Mouse (Mus musculus): ENCODE data around the gene Gm17349.

Gene Gm17349

DNA sequence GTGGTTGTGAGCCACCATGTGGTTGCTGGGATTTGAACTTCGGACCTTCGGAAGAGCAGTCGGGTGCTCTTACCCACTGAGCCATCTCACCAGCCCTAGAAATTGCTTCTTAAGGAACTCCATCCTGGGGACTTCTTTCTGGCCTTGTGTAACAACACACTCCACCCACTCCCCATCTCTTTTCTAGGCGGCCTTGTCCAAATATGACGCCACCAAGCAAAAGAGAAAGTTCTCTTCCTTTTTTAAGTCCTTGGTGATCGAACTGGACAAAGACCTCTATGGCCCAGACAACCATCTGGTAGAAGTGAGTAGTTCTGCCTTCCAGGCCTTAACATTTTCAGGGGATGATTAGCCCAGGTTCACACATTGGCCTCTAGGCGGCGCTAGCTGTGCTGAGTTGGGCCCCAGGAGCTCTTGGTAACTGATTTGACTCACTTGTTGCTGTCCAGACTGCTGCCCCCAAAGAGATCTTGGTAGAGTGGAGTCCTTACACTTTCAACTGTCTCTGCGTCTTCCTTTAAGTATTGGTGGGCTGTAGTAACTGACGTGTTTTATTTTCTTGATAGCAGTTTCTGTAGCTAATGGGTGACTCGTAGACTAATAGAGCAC lies at the start of gene Gm17349:
TSS of gene Gm17349 (minus strand) at position 51 of the 609 bp plus-strand sequence.
- in situ Hi-C loops (cut with MboI, MseI), result no loop called here

DNA sequence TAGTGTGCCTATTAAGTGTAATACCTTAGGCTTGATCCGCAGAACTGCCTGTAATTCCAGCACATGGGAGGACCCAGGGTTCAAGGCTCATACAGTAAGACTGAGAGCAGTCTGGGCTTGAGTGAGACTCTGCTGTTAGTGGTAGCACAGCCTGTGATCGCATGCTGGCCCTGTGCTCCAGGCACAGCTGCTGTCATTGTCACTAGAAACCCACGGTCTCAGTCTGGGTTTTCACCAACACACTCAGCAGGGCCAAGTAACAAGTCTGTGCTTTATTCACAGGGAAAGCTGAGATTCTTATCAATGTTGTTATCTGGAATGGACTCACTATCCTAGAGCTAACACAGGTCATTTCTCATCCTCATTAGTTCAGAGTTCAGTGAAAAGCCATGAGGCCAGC lies 48.9 kb upstream of the Gm17349 start:
- in situ Hi-C loops (cut with MboI, MseI), result loop anchor here (25.0 kb wide), 1 partner anchor 892 kb away; the partner anchor contains the start of gene Kmt2d

DNA sequence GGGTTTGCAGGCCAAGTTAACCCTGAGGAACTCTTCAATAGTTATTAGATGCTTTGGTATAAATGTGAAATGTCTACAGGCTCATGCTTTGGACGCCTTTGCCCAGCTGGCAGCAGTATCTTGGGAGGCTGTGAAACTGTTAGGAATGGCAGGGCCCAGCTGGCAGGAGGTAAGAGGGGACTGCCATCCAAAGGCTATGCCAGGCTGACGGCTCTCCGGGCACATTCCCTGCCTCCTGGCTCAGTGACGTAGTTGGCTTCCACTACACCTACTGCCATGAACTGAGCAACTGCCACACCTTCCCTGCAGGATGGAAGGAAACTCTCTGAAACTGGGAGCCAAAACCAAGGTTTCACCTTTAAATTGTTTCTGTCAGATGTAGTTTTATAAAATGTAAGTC lies 34.9 kb upstream of the Gm17349 start:
- in situ Hi-C loops (cut with MboI, MseI), result no loop called here

DNA sequence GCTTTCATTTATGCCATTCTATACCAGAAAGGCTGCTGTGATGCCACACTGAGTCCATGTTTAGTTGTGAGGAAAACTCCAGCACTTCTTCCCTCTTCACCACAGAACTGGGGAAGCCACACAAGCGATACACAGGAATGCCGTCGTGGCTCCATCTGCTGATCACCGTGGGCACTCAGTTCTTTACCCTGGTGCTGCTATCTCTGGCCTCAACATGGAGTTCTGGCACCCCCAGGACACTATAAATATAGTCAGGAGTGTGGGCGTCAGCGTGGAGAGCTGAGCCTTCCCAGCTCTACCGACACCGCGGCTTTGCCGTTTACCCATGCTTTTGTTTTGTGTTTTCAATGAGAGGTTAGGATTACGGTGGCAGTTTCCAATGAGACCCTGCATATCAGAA lies 31.4 kb upstream of the Gm17349 start:
- in situ Hi-C loops (cut with MboI, MseI), result no loop called here

DNA sequence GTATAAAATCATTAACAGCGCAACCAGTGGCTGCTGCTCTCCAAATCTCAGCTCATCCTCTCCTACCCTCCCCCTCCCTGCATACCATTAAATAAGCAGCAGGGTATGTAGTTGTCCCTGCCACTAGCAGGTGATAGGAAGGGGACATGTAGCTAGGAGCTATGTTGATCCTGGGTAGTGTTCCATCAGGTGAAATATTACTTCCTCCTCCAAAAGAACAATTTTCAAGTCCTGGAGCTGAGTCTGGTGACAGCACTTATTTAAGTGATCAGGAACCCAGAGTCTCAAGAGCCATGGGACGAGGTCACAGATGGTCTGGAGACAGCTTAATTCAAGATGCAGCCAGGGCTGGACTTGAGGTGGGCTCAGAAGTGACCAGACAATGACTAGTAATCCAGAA lies 30.3 kb upstream of the Gm17349 start:
- in situ Hi-C loops (cut with MboI, MseI), result no loop called here

DNA sequence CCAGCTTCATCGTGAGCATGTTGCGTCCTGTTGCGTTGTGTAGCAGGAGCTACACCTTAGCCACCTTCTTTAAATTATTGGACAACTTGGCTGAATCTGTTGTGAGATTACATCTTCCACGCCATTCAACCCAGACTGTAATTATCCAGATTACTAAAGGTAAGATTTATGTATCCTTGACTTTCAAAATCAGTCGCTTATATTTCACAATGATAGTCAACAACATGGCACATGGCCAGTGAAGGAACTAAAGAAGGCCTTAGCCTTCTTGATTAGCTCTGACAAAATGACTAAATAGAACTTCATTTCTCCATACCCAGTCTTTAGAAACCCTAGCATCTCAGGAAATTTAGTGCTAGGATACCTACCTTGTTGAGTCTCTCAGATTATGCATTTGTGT lies 27.9 kb upstream of the Gm17349 start:
- in situ Hi-C loops (cut with MboI, MseI), result no loop called here

DNA sequence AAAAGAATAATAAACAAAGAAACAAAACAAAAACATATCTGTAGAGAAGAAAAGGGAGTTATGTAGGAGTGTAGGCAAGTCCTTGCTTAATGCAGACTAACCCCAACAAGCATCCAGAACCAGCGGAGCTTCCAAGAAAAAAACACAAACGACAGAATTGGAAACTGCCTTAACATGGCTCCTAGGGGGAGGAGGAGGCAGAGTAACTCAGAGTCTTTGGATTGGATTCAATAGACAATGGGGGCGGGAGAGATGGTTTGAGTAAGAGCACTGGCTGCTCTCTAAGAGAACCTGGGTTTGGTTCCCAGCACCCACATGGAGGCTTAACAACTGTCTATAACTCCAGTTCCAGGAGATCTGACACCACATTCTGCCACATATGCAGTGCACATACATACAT lies 26.4 kb upstream of the Gm17349 start:
- in situ Hi-C loops (cut with MboI, MseI), result no loop called here

DNA sequence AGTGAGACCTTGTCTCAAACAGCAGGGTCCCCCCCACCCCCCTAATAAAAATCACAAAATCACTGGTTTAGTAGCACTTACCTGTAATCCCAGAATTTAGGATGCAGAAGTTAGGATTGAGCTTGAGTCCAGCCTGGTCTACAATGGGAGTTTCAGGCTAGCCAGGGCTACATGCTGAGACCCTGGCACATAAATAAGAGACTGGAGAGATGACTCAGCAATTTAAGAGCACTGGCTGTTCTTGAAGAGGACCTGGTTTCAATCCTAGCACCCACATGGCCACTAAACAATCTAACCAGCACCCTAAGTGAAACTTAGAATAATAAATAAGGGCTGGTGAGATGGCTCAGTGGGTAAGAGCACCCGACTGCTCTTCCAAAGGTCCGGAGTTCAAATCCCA lies 25.9 kb upstream of the Gm17349 start:
- in situ Hi-C loops (cut with MboI, MseI), result no loop called here

DNA sequence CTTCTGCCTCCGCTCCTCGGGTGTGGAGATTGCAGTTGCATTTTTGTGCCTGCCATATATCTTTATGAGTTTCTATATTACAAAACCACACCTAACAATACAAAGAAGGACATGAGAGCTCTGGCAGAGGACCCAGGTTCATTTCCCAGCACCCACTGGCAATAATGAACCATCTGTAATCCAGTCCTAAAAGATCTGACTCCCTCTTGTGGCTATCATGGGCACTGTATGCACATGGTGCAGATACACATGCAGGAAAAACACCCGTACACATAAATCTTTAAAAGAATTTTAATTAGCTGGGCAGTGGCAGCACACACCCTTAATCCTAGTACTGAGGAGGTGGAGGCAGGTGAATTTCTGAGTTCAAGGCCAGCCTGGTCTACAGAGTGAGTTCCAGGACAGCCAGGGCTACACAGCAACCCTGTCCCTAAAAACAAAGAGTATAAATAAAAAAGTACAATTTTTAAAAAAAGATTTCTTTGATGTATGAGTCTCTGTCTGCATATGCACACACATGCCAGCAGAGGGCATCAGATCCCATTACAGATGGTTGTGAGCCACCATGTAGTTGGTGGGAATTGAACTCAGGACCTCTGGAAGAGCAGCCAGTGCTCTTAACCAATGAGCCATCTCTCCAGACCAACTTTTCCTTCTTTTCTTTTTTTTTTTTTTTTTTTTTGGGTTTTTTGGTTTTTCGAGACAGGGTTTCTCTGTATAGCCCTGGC lies 23.9 kb upstream of the Gm17349 start:
- in situ Hi-C loops (cut with MboI, MseI), result loop anchor here (5.0 to 10.0 kb wide), 2 partner anchors 43 to 176 kb away; partner anchors contain the start of gene Cers5

DNA sequence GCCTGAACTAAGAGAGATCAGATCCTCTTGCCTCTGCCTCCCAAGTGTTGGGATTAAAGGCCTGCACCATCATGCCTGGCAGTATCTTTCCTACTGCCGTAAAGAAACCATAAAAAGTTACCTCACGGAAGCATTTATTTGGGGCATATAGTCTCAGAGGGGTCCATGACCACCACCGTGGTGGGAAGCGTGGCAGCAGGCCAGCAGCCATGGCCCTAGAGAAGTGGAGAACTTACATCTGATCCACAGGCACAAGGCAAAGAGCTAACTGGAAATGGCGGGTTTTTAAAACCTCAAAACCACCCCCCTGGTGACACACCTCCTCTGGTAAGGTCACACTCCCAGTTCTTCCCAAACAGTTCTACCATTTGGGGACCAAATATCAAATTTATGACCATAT lies 22.9 kb upstream of the Gm17349 start:
- in situ Hi-C loops (cut with MboI, MseI), result loop anchor here (5.0 to 10.0 kb wide), 2 partner anchors 44 to 177 kb away; partner anchors contain the start of gene Cers5

DNA sequence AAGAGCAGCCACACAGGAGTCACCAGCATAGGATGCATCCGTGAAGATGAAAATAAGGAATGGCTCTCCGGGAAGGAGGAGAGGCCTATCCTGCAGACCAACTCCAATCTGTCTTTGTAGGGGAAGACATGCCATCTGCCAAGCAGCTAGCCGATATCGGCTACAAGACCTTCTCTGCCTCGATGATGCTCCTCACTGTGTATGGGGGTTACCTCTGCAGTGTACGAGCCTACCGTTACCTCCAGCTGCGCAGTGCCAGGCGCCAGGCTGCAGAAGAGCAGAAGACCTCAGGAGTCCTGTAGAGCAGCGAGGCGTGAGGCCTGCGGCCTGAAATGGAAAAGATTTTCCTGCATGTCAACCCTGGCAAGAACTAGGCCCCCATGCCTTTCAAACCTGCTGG lies 22.2 kb upstream of the Gm17349 start:
- in situ Hi-C loops (cut with MboI, MseI), result loop anchor here (5.0 to 10.0 kb wide), 2 partner anchors 45 to 177 kb away; partner anchors contain the start of gene Cers5

DNA sequence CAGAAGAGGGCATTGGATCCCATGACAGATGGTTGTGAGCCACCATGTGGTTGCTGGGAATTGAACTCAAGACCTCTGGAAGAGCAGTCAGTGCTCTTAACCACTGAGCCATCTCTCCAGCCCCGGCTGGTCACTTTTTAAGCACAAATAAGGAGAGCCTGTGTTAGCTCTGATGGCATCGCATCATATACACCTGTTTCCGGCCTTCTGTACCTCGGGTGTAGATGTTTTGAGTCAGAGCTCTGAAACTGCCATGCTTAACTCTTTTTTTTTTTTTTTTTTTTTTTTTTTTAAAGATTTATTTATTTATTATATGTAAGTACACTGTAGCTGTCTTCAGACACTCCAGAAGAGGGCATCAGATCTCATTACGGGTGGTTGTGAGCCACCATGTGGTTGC lies 21.7 kb upstream of the Gm17349 start:
- in situ Hi-C loops (cut with MboI, MseI), result loop anchor here (5.0 to 10.0 kb wide), 2 partner anchors 45 to 178 kb away; partner anchors contain the start of gene Cers5

DNA sequence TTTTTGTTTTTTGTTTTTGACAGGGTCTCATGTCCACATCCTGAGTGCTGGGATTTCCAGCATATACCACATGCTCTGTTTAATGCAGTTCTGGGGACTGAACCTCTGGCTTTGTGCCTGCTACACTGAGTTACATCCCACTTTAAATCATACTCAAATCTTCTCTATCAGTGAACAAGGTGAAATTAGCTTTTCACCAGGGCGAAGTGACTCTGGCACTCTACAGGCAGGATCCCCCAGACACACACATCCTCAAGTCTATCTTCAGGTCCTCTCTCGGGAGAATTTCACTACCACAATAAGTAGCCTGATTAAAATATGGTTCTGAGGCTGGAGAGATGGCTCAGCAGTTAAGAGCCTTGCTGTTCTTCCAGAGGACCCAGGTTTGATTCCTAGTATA lies 21.3 kb upstream of the Gm17349 start:
- in situ Hi-C loops (cut with MboI, MseI), result loop anchor here (5.0 to 10.0 kb wide), 2 partner anchors 46 to 178 kb away; partner anchors contain the start of gene Cers5

DNA sequence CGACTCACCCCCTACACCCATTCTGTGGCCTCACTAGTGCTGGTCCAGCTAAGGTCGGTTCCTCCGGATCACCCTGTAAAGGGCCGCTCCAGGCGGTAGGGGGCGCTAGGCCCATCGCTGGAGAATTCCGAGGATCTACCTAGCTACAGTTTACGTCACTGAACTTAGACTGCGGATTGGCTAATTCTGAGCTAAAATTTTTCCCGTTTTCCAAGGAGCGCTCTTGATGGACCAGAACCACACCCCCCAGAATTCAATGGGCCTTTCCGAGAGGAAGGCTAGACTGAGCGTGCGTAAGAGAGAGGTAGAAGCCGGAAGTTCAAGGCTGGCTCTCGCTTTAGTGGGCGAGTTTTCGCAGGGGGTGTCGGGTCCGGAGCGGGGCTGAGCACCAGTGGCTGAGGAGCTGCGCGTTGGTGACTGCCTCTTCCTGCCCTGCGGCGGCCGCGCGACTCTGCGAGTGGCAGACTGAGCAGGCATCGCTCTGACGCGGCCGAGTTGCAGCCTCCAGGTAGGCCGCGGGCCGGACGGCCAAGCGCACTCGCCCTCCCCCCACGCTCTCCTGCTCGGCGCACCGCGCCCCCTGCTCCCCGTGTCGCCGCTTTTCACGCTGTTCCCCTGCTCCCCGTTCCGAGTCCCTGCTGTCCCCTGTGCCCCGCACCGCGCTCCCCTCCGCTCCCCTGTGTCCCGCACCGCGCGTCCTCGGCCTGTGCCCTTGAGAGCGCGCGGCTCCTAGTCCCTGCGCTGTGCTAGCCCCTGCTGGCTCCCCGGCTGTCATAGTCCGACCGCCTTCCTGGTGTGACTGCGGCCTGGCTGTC lies 20.3 kb upstream of the Gm17349 start, which contains the start of gene Cox14:
TSS of gene Cox14 (plus strand) at position 278 of the 815 bp plus-strand sequence.
- in situ Hi-C loops (cut with MboI, MseI), result loop anchor here (5.0 to 10.0 kb wide), 2 partner anchors 47 to 179 kb away; partner anchors contain the start of gene Cers5

DNA sequence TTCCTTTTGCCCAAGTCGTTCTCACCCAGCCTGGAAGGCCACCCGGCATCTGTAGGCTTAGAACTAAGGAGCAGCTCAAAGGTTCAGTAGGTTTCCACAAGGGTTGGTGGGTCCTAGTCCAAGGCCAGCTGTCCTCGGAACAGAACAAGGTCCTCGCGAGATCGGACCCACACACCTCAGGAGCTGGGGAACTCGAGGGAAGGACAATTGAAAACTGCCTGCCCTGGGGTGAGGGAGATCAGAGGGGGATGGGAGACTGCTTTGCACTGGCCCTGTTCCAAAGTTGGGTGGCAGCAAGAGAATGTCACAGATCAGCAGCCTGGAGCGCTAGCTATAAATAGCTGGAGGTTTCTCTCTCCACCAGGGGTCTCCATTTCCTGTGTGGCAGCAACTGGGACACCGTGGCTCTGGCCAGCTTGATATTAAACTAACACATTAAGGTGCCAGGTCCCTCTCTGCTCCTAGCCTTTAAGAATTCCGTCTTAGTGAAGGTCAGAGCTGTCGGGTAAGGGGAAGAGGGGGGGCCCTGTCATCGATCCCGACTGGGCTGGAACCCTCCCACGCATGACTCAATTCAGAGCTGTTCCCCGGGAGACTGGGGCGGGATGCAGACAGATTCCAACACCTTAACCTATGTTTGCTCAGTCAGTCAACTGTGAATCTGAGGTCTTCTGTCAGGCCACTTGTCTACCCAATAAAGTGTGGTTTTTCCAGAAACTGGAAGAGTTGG lies 19.2 kb upstream of the Gm17349 start:
- in situ Hi-C loops (cut with MboI, MseI), result loop anchor here (5.0 to 10.0 kb wide), 2 partner anchors 48 to 180 kb away; partner anchors contain the start of gene Cers5

DNA sequence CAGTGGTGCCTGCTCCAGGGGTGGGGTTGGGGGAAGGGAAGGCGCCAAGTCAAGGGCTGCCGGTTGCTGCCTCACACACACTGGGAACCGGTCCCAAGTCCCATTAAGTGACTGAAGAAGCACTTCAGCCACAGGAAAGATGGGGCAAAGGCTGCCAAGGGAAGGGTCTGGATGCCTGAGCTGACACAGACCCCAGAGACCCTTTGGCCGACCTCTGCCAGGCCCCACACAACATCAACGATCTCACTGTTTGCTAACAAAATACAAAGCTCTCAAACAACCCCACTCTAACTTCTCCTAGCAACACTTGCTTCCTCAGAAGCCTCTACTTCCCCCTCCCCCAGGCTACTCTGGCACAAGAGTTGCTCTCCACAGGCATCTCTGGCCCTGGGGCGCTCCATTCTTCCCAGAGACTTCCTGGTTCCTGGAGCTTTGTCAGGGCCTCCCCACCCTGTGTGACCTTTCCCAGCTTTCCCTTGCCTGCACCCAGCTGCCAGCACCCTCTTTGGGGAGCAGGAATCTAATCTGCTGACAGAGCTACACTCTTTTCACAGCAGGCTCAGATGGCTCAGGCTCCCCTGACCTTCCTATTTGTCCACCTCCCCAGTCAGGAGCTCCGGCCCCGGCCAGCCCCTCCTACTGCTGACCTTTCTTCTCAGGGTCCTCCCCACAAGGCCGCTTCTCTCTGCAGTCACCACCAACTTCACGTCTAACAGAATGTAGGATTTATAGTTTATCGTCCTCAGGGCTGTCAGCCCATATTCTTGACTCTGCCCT lies 18.4 kb upstream of the Gm17349 start:
- in situ Hi-C loops (cut with MboI, MseI), result loop anchor here (10.0 kb wide), 1 partner anchor 181 kb away; no protein-coding TSS in a partner anchor

DNA sequence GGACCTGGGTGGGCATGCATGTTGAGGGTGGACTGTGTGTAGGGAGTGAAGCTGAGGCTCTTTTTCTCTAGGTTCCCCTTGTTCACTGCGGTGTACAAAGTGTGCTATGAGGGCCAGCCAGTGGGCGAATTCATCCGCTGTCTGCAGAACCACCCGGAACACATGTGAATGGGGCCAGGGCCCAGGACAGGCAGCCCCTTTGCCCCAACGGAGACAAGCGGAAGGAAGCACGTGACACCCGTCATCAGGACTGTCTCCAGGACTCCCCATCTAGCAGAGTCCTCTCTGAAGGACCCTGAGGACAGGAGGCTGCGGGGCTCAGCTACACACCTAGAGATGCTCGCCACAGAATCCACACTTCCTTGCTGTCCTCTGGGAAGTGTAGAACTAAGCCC lies 17.8 kb upstream of the Gm17349 start:
- in situ Hi-C loops (cut with MboI, MseI), result loop anchor here (10.0 kb wide), 1 partner anchor 182 kb away; no protein-coding TSS in a partner anchor

DNA sequence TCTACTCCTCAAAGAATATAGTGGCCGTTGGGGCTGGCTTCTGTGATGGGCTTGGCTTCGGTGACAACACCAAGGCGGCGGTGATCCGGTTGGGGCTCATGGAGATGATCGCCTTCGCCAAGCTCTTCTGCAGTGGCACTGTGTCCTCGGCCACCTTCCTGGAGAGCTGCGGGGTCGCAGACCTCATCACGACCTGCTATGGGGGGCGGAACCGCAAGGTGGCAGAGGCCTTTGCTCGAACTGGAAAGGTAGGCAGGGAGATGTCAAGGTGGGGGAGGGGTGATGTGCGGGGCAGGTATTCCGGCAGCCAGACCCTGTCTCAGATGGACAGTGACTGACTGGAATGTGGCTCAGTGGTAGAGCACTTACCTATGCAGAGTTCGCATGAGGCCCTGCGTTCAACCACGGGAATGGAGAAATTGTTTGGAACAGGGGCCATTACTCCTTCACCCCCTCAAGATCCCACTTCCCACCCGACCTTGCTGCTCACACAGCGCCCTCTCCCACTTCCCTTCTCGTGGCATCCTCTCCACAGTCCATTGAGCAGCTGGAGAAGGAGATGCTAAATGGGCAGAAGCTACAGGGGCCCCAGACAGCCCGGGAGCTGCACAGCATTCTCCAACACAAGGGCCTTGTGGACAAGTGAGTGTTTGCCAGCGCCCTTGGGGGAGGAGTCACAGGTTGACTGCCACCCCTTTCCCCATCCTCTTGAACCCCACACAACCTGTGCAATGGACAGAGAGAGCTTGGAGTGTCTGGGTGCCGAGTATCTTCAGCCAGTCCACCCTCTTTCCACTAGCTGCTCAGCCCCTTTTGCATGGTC lies 16.8 kb upstream of the Gm17349 start:
- in situ Hi-C loops (cut with MboI, MseI), result loop anchor here (10.0 kb wide), 1 partner anchor 183 kb away; no protein-coding TSS in a partner anchor

DNA sequence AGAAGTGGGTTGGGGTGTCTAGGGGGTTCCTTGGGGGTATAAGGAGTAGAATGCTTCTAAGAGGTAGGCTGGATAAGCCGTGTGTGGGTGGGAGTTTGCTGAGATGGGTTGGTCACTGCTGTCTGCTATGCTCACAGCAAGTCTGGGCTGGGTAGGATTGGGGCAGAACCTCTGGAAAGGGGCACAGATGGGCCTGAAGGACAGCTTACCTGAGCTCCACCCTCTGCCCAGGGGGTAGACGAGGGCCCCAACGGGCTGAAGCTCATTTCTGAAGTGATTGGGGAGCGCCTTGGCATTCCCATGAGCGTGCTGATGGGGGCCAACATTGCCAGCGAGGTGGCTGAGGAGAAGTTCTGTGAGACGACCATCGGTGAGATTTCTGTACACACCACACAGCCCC lies 14.6 kb upstream of the Gm17349 start:
- in situ Hi-C loops (cut with MboI, MseI), result loop anchor here (10.0 kb wide), 1 partner anchor 185 kb away; no protein-coding TSS in a partner anchor
